Mouse (Mus musculus) intestine, postnatal 0 days (tissue): ENCODE measurements at regions not wholly inside any gene's neighbourhood (a gene's known extent, or its start where the extent isn't known, plus 50 kb on each side); places are given as distances from the start of the nearest gene placed in this dataset.

Source experiments
- ATAC-seq: fragments of 200-750 bp; cut with Nextera tagmentation; 2 replicates; pipeline ENCODE4 v1.8.0; 2017; ENCODE audit warnings: mild to moderate bottlenecking, moderate TSS enrichment, moderate library complexity
- H3K27ac ChIP-seq: fragments of 300-500 bp; sonication (generic); 2 replicates; pipeline ENCODE4 v1.5.1; 2014; ENCODE audit warnings: mild to moderate bottlenecking, low read depth, low read length, moderate library complexity
- H3K27me3 ChIP-seq: fragments of 300-500 bp; sonication (generic); replicated peaks from 2 replicates; pipeline ENCODE4 v1.6.1; 2014; ENCODE audit warnings: low read length, mixed read lengths; ENCODE audit not compliant: control insufficient read depth, insufficient read depth
- H3K36me3 ChIP-seq: fragments of 300-500 bp; sonication (generic); 2 replicates; pipeline ENCODE4 v1.6.1; 2014; ENCODE audit warnings: mild to moderate bottlenecking, moderate library complexity; ENCODE audit not compliant: control insufficient read depth, insufficient read depth
- H3K4me1 ChIP-seq: fragments of 300-500 bp; sonication (generic); replicated peaks from 2 replicates; pipeline ENCODE4 v1.6.1; 2014; ENCODE audit warnings: antibody characterized with exemption, low read length, mixed read lengths; ENCODE audit not compliant: control insufficient read depth, insufficient read depth
- H3K4me2 ChIP-seq: fragments of 300-500 bp; sonication (generic); replicated peaks from 2 replicates; pipeline ENCODE4 v1.6.1; 2014; ENCODE audit warnings: low read depth, mild to moderate bottlenecking, moderate library complexity
- H3K4me3 ChIP-seq: fragments of 300-500 bp; sonication (generic); 2 replicates; pipeline ENCODE4 v1.5.1; 2014; ENCODE audit warnings: low read depth, low read length
- H3K9ac ChIP-seq: fragments of 300-500 bp; sonication (generic); 2 replicates; pipeline ENCODE4 v1.6.1; 2014; ENCODE audit warnings: mild to moderate bottlenecking, low read depth, low read length
- H3K9me3 ChIP-seq: fragments of 300-500 bp; sonication (generic); 2 replicates; pipeline ENCODE4 v1.6.1; 2016; ENCODE audit warnings: mixed run types; ENCODE audit not compliant: control insufficient read depth
- CTCF ChIP-seq: sonication (generic); IDR thresholded peaks from 2 replicates; pipeline ENCODE4 v1.5.1; 2016; ENCODE audit warnings: low read depth, mild to moderate bottlenecking, control low read depth, antibody characterized with exemption, moderate library complexity
- WGBS: fragments of 180-500 bp; shearing (Covaris S2); extraction: QIAGEN DNeasy Blood & Tissue Kit; methylation state at CpG from one replicate; pipeline ENCODE4 v1.1.7; 2014; 5-methylcytosine and 5-hydroxymethylcytosine counted together

- no peak for TF ChIP-seq CTCF
- H3K9ac ChIP-seq, result no peak overlapping the region
- ATAC-seq, result no peak
- no peak overlapping the region for H3K27ac ChIP-seq
- H3K27me3 ChIP-seq, result no peaks in the 10 kb centered on the region
- no peaks in the 10 kb centered on the region for H3K9me3 ChIP-seq
- H3K36me3 ChIP-seq, result no peaks in the 10 kb centered on the region
- H3K4me1 ChIP-seq, result no peaks in the 10 kb centered on the region
- H3K4me3 ChIP-seq, result no peak overlapping the region
- no peak overlapping the region for H3K4me2 ChIP-seq
These were observed 63.0 kb upstream of the Tmem106b start for GRCm38 (mm10) chr6:13006596-13006995.

- H3K27ac ChIP-seq, result no peak overlapping the region
- H3K27me3 ChIP-seq, result no peaks in the 10 kb centered on the region
- H3K4me3 ChIP-seq, result no peak overlapping the region
- no peak overlapping the region for H3K4me2 ChIP-seq
- no peaks in the 10 kb centered on the region for H3K4me1 ChIP-seq
- no peaks in the 10 kb centered on the region for H3K36me3 ChIP-seq
- TF ChIP-seq CTCF, result no peak
- WGBS, result 88% methylated on average over 2 of the region's 2 CpGs
- H3K9me3 ChIP-seq, result no peaks in the 10 kb centered on the region
- H3K9ac ChIP-seq, result no peak overlapping the region
- no peak for ATAC-seq
These were observed 74.9 kb upstream of the Tmem106b start for GRCm38 (mm10) chr6:12994701-12995100.

GRCm38 (mm10) chr6:12993772-12994171 is 75.8 kb upstream of the Tmem106b start:
- no peaks in the 10 kb centered on the region for H3K36me3 ChIP-seq
- no peak for ATAC-seq
- H3K4me1 ChIP-seq, result no peaks in the 10 kb centered on the region
- 81% methylated on average over 2 of the region's 2 CpGs for WGBS
- no peaks in the 10 kb centered on the region for H3K9me3 ChIP-seq
- no peak overlapping the region for H3K9ac ChIP-seq
- H3K27me3 ChIP-seq, result no peaks in the 10 kb centered on the region
- no peak overlapping the region for H3K4me3 ChIP-seq
- H3K27ac ChIP-seq, result no peak overlapping the region
- no peak for TF ChIP-seq CTCF
- no peak overlapping the region for H3K4me2 ChIP-seq

- Histone ChIP-seq H3K4me3 (no peak overlapping the region), H3K9me3 (no peaks in the 10 kb centered on the region), H3K9ac (no peak overlapping the region), H3K4me2 (no peak overlapping the region), H3K36me3 (no peaks in the 10 kb centered on the region), H3K27ac (no peak overlapping the region), H3K27me3 (no peaks in the 10 kb centered on the region), H3K4me1 (no peaks in the 10 kb centered on the region)
- no peak for ATAC-seq
- 100% methylated on average over 1 of the region's 1 CpGs for WGBS
- TF ChIP-seq CTCF, result no peak
These were observed 92.2 kb upstream of the Tmem106b start for GRCm38 (mm10) chr6:12977184-12977897.

- no peak overlapping the region for H3K4me3 ChIP-seq
- no peak overlapping the region for H3K4me2 ChIP-seq
- H3K27ac ChIP-seq, result no peak overlapping the region
- H3K9me3 ChIP-seq, result no peaks in the 10 kb centered on the region
- H3K27me3 ChIP-seq, result no peaks in the 10 kb centered on the region
- TF ChIP-seq CTCF, result no peak
- H3K4me1 ChIP-seq, result no peaks in the 10 kb centered on the region
- no peak overlapping the region for H3K9ac ChIP-seq
- H3K36me3 ChIP-seq, result no peaks in the 10 kb centered on the region
- no peak for ATAC-seq
- WGBS, result 72% methylated on average over 1 of the region's 1 CpGs
These were observed 98.0 kb upstream of the Tmem106b start for GRCm38 (mm10) chr6:12971604-12972003.

GRCm38 (mm10) chr6:12967291-12967690 is 102.3 kb upstream of the Tmem106b start:
- H3K4me3 ChIP-seq, result no peak overlapping the region
- no peak overlapping the region for H3K9ac ChIP-seq
- H3K27me3 ChIP-seq, result no peaks in the 10 kb centered on the region
- no peak for ATAC-seq
- H3K4me1 ChIP-seq, result no peaks in the 10 kb centered on the region
- no peak for TF ChIP-seq CTCF
- H3K4me2 ChIP-seq, result no peak overlapping the region
- WGBS, result 74% methylated on average over 2 of the region's 2 CpGs
- no peak overlapping the region for H3K27ac ChIP-seq
- H3K36me3 ChIP-seq, result no peaks in the 10 kb centered on the region
- no peaks in the 10 kb centered on the region for H3K9me3 ChIP-seq

- Histone ChIP-seq H3K36me3 (no peaks in the 10 kb centered on the region), H3K9me3 (no peaks in the 10 kb centered on the region), H3K27ac (no peak overlapping the region), H3K4me1 (no peaks in the 10 kb centered on the region), H3K27me3 (no peaks in the 10 kb centered on the region), H3K4me2 (no peak overlapping the region), H3K9ac (no peak overlapping the region), H3K4me3 (no peak overlapping the region)
- no peak for TF ChIP-seq CTCF
- ATAC-seq, result no peak
- 60% methylated on average over 6 of the region's 6 CpGs for WGBS
These were observed 111.8 kb upstream of the Tmem106b start for GRCm38 (mm10) chr6:12957797-12958196.
